Mouse (Mus musculus): ENCODE results near the gene Cpne7.

DNA sequence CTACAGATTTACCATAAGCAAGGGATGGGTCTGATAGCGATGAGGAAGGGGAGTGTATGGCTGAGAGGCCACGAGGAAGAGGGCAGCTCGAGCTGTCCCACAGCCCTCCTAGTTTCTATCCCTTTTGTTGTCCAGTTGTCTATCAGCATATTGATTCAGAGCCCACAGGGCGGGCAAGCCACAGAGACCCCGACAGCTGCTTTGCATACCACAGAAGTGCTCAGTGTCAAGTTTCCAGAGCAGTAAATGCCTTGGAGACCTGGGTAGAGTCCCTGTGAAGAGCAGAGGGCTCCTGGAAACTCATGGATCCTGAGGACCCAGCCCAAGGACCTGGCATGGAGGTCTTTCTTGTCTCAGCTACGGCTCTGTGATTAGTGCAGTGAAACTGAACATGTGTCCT, 34.2 kb upstream of the Cpne7 start:
- TF ChIP-seq POLR2A (IDR thresholded peaks at IDR 0.05; ENCODE audit: borderline replicate concordance, low read depth, low read length) (no peak), CTCF (IDR thresholded peaks at IDR 0.05; ENCODE audit: low read depth, low read length) (no peak)
